Mouse (Mus musculus): Measurements from ENCODE around the gene Hint2.

DNA sequence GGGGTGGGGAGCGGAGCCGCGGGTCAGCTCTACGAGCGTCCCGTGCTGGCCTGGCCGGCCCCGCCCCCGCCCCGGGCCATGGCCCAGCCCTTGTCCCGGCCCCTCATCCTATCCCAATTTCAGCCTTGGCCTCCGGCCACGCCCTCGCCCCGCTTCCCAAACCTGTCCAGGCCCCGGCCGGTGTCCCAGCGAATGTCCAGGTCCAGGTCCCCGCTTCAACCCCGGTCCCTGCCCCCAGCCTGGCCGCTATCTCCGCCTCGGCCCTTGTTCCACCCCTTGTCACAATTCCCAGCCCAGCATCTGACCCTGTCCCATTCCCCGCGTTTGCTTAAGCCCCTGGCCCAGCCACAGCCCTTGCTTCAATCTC is 13.1 kb upstream of the Hint2 start:
- no peak for TF ChIP-seq CTCF (IDR thresholded peaks at IDR 0.05; ENCODE audit: low read depth, low read length)
- no peak for TF ChIP-seq POLR2A (IDR thresholded peaks at IDR 0.05; ENCODE audit: insufficient read depth, low read length)
- TF ChIP-seq EP300 (IDR thresholded peaks at IDR 0.05; ENCODE audit: insufficient read depth, low read depth, low read length) = no peak
